Mouse (Mus musculus) olfactory bulb, adult 2 months (tissue): ENCODE data around the gene Olfr1382.
"Not testable (repeated sequence)": the region's sequence is repeated elsewhere in the genome, so short reads cannot be mapped to it uniquely, and the experiment has no call there.

Experiments
- CTCF ChIP-seq: fragments of 200-500 bp; IDR thresholded peaks from 2 replicates; pipeline ENCODE4 v1.5.1; 2012; ENCODE audit warnings: low read depth, mild to moderate bottlenecking, low read length, moderate library complexity; ENCODE audit not compliant: insufficient read depth
- POLR2A ChIP-seq: fragments of 200-500 bp; IDR thresholded peaks from 2 replicates; pipeline ENCODE4 v1.6.1; 2012; ENCODE audit warnings: mild to moderate bottlenecking, low read depth, low read length, moderate library complexity; ENCODE audit not compliant: insufficient read depth

DNA sequence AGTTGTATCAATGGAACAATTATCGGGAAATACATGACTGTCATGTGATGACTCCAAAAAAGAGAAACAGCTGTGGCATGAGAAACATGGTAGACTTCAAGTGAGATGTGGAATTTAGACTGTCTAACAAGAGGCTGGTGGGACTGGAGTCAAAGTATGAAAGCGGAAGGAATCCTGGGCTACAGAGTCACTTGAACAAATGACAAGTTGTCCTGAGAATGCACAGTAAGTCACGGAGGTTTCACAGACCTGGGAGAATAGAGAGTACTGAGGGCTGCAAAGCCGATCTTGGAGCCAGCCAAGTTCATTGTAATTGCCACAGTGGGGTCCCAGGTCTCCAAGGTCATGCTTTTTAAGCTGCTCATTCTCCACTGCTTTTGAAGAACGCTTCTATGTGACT, 28.5 kb downstream of the Olfr1382 start, which contains the start of gene Olfr1380:
- not testable (repeated sequence) for TF ChIP-seq POLR2A, CTCF
